In the genomic region with DNA sequence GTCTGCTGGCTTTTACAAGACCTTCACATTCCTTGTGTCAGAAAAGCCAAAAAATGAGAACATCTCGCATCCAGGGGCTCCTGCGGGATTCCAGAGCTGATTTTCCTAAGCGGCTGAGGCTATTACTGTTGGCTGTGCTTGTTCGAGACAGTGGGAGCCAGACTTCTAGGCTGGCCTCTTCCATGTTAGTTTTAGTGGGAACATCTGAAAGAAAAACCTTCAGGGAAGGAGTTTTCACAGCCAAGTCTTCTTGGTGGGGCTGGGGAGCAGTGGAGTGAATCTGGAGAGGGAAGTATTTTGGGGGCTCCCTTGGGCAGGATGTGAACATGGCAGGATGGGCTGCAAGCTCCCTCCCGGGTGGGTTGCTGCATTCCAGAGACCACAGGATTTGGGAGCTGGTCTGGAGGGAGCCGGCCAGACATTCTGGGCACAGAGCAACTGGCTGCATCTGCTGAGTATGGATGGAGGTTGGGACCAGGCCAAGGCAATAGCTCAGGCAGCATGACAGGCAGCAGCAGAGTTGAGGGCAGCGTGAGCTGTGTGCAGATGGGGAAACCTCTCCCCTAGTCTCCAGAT, we compare ENCODE assay signal across 8 mouse cellular contexts. TPM values are rescaled to one million over a fixed set of nuclear protein-coding genes. Genes with fewer than 3 reads are reported as not detected.
DNase-seq lines count a peak whose midpoint lies in the region; ATAC-seq and TF ChIP-seq lines count a peak whose summit lies in the region.

No protein-coding gene starts in this region.

- no peak overlapping the region for H3K4me2 ChIP-seq in heart, postnatal 0 days (ENCODE audit: low read depth, low read length)

- 48% methylated on average over 7 of the region's 7 CpGs for WGBS in heart, postnatal 0 days

- no peaks in the 10 kb centered on the region for H3K27me3 ChIP-seq in heart, postnatal 0 days (ENCODE audit: control insufficient read depth, insufficient read depth, low read length)

- H3K36me3 ChIP-seq in heart, postnatal 0 days (replicated peaks; ENCODE audit: control insufficient read depth, insufficient read depth, low read length) = no peaks in the 10 kb centered on the region

- ATAC-seq in heart, postnatal 0 days (ENCODE audit: insufficient read depth, low read depth) = no peak
- no peak for ATAC-seq in CD4-positive, CD25-positive, alpha-beta regulatory T cell, adult 4 months
- ATAC-seq in granulocyte monocyte progenitor cell, adult 5-6 weeks (replicated peaks; ENCODE audit: poor library complexity, severe bottlenecking) = no peak

- H3K4me1 ChIP-seq in heart, postnatal 0 days (ENCODE audit: control insufficient read depth, insufficient read depth) = peaks cover 11% of the 10 kb centered on the region

- H3K4me3 ChIP-seq in heart, postnatal 0 days (ENCODE audit: low read depth, low read length) = no peak overlapping the region

- no peak for TF ChIP-seq CTCF in heart, postnatal 0 days (IDR thresholded peaks at IDR 0.05; ENCODE audit: low read depth)

- TF ChIP-seq EP300 in heart, postnatal 0 days (IDR thresholded peaks at IDR 0.05; ENCODE audit: low read depth) = no peak

- no peaks in the 10 kb centered on the region for H3K9me3 ChIP-seq in heart, postnatal 0 days (replicated peaks; ENCODE audit: control insufficient read depth, low read length)

- no peak overlapping the region for H3K9ac ChIP-seq in heart, postnatal 0 days (replicated peaks; ENCODE audit: low read depth, low read length)

- peak; percentile 41 to 44 for DNase-seq in cerebellum, postnatal 14 days
- no peak for DNase-seq in cerebellum, adult 9-10 months
- DNase-seq in right cerebral cortex, adult 18-20 months = peak; percentile 48
- DNase-seq in right cerebral cortex, postnatal 25 days = no peak
- peak; percentile 25 for DNase-seq in heart, postnatal 0 days (ENCODE audit: low spot score)
- DNase-seq in lung, postnatal 10 days = peak; percentile 76

- peak overlapping the region; percentile 68 for H3K27ac ChIP-seq in heart, postnatal 0 days (ENCODE audit: low read depth)

RNA-seq across cellular contexts. Expression of a gene that starts 4.6 kb away (rescaled TPM):
- total RNA-seq in heart, postnatal 0 days (2014; rRNA removed; ENCODE audit: low replicate concordance) = 62.1 and 67.8 TPM in 2 replicates
- 25.4 and 25.9 TPM in 2 replicates for polyA plus RNA-seq in heart, postnatal 0 days (2015; fragmentation: Nextera tagmentation; extraction: Ambion mirVana)
- polyA plus RNA-seq in CD4-positive, CD25-positive, alpha-beta regulatory T cell, adult 4 months (2017; shearing (Covaris generic)) = 10 to 100 TPM; 22.7 to 30.8 TPM
- total RNA-seq in granulocyte monocyte progenitor cell, adult 5-6 weeks (2014; fragmentation: Nextera tagmentation) = 7.2 and 10.5 TPM in 2 replicates
- 9.2 and 12.5 TPM in 2 replicates for total RNA-seq in granulocyte monocyte progenitor cell, adult 5-6 weeks (2017)

Comparison
In these comparisons a context has a peak if more than half of its experiments do, and no peak if none do; other contexts are left out.
1. DNase-seq: peak in cerebellum, postnatal 14 days (2 of 2), right cerebral cortex, adult 18-20 months (single experiment), heart, postnatal 0 days (single experiment) and lung, postnatal 10 days (single experiment); none in cerebellum, adult 9-10 months (single experiment) and right cerebral cortex, postnatal 25 days (single experiment).